Mouse (Mus musculus): ENCODE measurements around the gene St6galnac6. TPM values are rescaled to one million over a fixed set of nuclear protein-coding genes. Genes with fewer than 3 reads are reported as not detected.

Gene St6galnac6
- polyA plus RNA-seq, 1 experiment from 2014 or later = 11.3 TPM

- H3K4me3 ChIP-seq (replicated peaks) = no peak overlapping the region
- H3K4me2 ChIP-seq (replicated peaks) = no peak overlapping the region
- ATAC-seq = no peak
- 0 out of 2 replicates have a peak overlapping the region, but pooled peaks have one; percentile 16 for H3K27ac ChIP-seq
- H3K36me3 ChIP-seq = peaks cover 6% of the 10 kb centered on the region
- 0 out of 2 replicates have a peak, but pooled peaks cover 5% of the 10 kb centered on the region for H3K27me3 ChIP-seq
- 69% methylated on average over 11 of the region's 11 CpGs for WGBS
- 0 out of 2 replicates have a peak overlapping the region, but pooled peaks have one; percentile 28 for H3K9ac ChIP-seq (replicated peaks)
- no peaks in the 10 kb centered on the region for H3K9me3 ChIP-seq
- H3K4me1 ChIP-seq (replicated peaks) = peaks cover 20% of the 10 kb centered on the region
These were observed 10.2 kb upstream of the St6galnac6 start for GRCm38 (mm10) chr2:32589213-32589795.

GRCm38 (mm10) chr2:32590224-32590623 lies 9.3 kb upstream of the St6galnac6 start:
- Histone ChIP-seq H3K36me3 (peaks cover 14% of the 10 kb centered on the region), H3K4me3 (replicated peaks) (no peak overlapping the region), H3K27ac (no peak overlapping the region), H3K4me2 (replicated peaks) (no peak overlapping the region), H3K9ac (replicated peaks) (no peak overlapping the region), H3K4me1 (replicated peaks) (peaks cover 20% of the 10 kb centered on the region), H3K9me3 (no peaks in the 10 kb centered on the region), H3K27me3 (0 out of 2 replicates have a peak, but pooled peaks cover under 1% of the 10 kb centered on the region)
- WGBS = 81% methylated on average over 10 of the region's 10 CpGs
- no peak for ATAC-seq

- WGBS = 82% methylated on average over 6 of the region's 6 CpGs
- no peak overlapping the region for H3K9ac ChIP-seq (replicated peaks)
- no peak overlapping the region for H3K4me2 ChIP-seq (replicated peaks)
- H3K4me3 ChIP-seq (replicated peaks) = no peak overlapping the region
- no peak for ATAC-seq
- no peaks in the 10 kb centered on the region for H3K9me3 ChIP-seq
- H3K27ac ChIP-seq = no peak overlapping the region
- peaks cover 20% of the 10 kb centered on the region for H3K4me1 ChIP-seq (replicated peaks)
- no peaks in the 10 kb centered on the region for H3K27me3 ChIP-seq
- H3K36me3 ChIP-seq = peaks cover 19% of the 10 kb centered on the region
These were observed 8.3 kb upstream of the St6galnac6 start for GRCm38 (mm10) chr2:32591249-32591648.

- H3K27me3 ChIP-seq = no peaks in the 10 kb centered on the region
- H3K4me1 ChIP-seq (replicated peaks) = no peaks in the 10 kb centered on the region; the same call in 1 of the 2 replicates
- no peak for ATAC-seq
- no peaks in the 10 kb centered on the region for H3K9me3 ChIP-seq
- H3K36me3 ChIP-seq = peaks cover 25% of the 10 kb centered on the region
- WGBS = 78% methylated on average over 13 of the region's 13 CpGs
- no peak overlapping the region for H3K9ac ChIP-seq (replicated peaks)
- no peak overlapping the region for H3K4me2 ChIP-seq (replicated peaks)
- H3K4me3 ChIP-seq (replicated peaks) = no peak overlapping the region
- no peak overlapping the region for H3K27ac ChIP-seq
These were observed 2.8 kb upstream of the St6galnac6 start for GRCm38 (mm10) chr2:32596725-32597124.

- Histone ChIP-seq H3K4me3 (replicated peaks) (no peak overlapping the region), H3K9me3 (no peaks in the 10 kb centered on the region), H3K36me3 (peaks cover 25% of the 10 kb centered on the region), H3K4me1 (replicated peaks) (no peaks in the 10 kb centered on the region; the same call in 1 of the 2 replicates), H3K27ac (no peak overlapping the region), H3K9ac (replicated peaks) (no peak overlapping the region), H3K4me2 (replicated peaks) (no peak overlapping the region), H3K27me3 (no peaks in the 10 kb centered on the region)
- ATAC-seq = no peak
- WGBS = 93% methylated on average over 5 of the region's 5 CpGs
These were observed 2.3 kb upstream of the St6galnac6 start for GRCm38 (mm10) chr2:32597248-32597647.

- peaks cover 25% of the 10 kb centered on the region for H3K36me3 ChIP-seq
- no peak overlapping the region for H3K4me3 ChIP-seq (replicated peaks)
- H3K27me3 ChIP-seq = no peaks in the 10 kb centered on the region
- 86% methylated on average over 5 of the region's 5 CpGs for WGBS
- no peaks in the 10 kb centered on the region; the same call in 1 of the 2 replicates for H3K4me1 ChIP-seq (replicated peaks)
- ATAC-seq = no peak
- H3K9me3 ChIP-seq = no peaks in the 10 kb centered on the region
- no peak overlapping the region for H3K9ac ChIP-seq (replicated peaks)
- H3K4me2 ChIP-seq (replicated peaks) = no peak overlapping the region
- no peak overlapping the region for H3K27ac ChIP-seq
These were observed 1.8 kb upstream of the St6galnac6 start for GRCm38 (mm10) chr2:32597699-32598098.

GRCm38 (mm10) chr2:32598506-32598905 lies 1.0 kb upstream of the St6galnac6 start:
- no peak for ATAC-seq
- no peaks in the 10 kb centered on the region for H3K9me3 ChIP-seq
- H3K27ac ChIP-seq = no peak overlapping the region
- no peaks in the 10 kb centered on the region; the same call in 1 of the 2 replicates for H3K4me1 ChIP-seq (replicated peaks)
- H3K27me3 ChIP-seq = no peaks in the 10 kb centered on the region
- H3K4me3 ChIP-seq (replicated peaks) = no peak overlapping the region
- 90% methylated on average over 8 of the region's 8 CpGs for WGBS
- H3K36me3 ChIP-seq = peaks cover 25% of the 10 kb centered on the region
- no peak overlapping the region for H3K4me2 ChIP-seq (replicated peaks)
- H3K9ac ChIP-seq (replicated peaks) = no peak overlapping the region

- Histone ChIP-seq H3K27me3 (no peaks in the 10 kb centered on the region), H3K36me3 (peaks cover 5% of the 10 kb centered on the region; the same call in 1 of the 2 replicates), H3K27ac (no peak overlapping the region), H3K4me1 (replicated peaks) (no peaks in the 10 kb centered on the region; the same call in 1 of the 2 replicates), H3K4me3 (replicated peaks) (no peak overlapping the region), H3K9ac (replicated peaks) (0 out of 2 replicates have a peak overlapping the region, but pooled peaks have one; percentile 20), H3K4me2 (replicated peaks) (no peak overlapping the region), H3K9me3 (no peaks in the 10 kb centered on the region)
- WGBS = 43% methylated on average over 8 of the region's 8 CpGs
- peak; percentile 62 for ATAC-seq
These were observed 2.0 kb downstream of the St6galnac6 start for GRCm38 (mm10) chr2:32601417-32602065.

GRCm38 (mm10) chr2:32602600-32603054 lies 3.1 kb downstream of the St6galnac6 start:
- ATAC-seq = no peak
- no peak overlapping the region for H3K27ac ChIP-seq
- peaks cover 2% of the 10 kb centered on the region; the same call in 1 of the 2 replicates for H3K36me3 ChIP-seq
- H3K9ac ChIP-seq (replicated peaks) = no peak overlapping the region
- WGBS = under 1% methylated on average over 11 of the region's 11 CpGs
- no peak overlapping the region for H3K4me3 ChIP-seq (replicated peaks)
- H3K4me2 ChIP-seq (replicated peaks) = peak overlapping the region; percentile 11
- no peaks in the 10 kb centered on the region for H3K9me3 ChIP-seq
- 0 out of 2 replicates have a peak, but pooled peaks cover 4% of the 10 kb centered on the region for H3K27me3 ChIP-seq
- peaks cover 7% of the 10 kb centered on the region for H3K4me1 ChIP-seq (replicated peaks)

- no peaks in the 10 kb centered on the region for H3K9me3 ChIP-seq
- no peak overlapping the region for H3K27ac ChIP-seq
- H3K9ac ChIP-seq (replicated peaks) = no peak overlapping the region
- ATAC-seq = no peak
- H3K4me1 ChIP-seq (replicated peaks) = peaks cover 20% of the 10 kb centered on the region
- no peaks in the 10 kb centered on the region for H3K36me3 ChIP-seq
- peaks cover 7% of the 10 kb centered on the region; the same call in 1 of the 2 replicates for H3K27me3 ChIP-seq
- WGBS = 50% methylated on average over 10 of the region's 10 CpGs
- no peak overlapping the region for H3K4me3 ChIP-seq (replicated peaks)
- H3K4me2 ChIP-seq (replicated peaks) = no peak overlapping the region
These were observed 5.1 kb downstream of the St6galnac6 start for GRCm38 (mm10) chr2:32604631-32605030.

GRCm38 (mm10) chr2:32606161-32607142 lies 6.9 kb downstream of the St6galnac6 start:
- Histone ChIP-seq H3K9me3 (no peaks in the 10 kb centered on the region), H3K4me2 (replicated peaks) (peak overlapping the region; percentile 91), H3K4me3 (replicated peaks) (peak overlapping the region; percentile 67), H3K27ac (no peak overlapping the region), H3K4me1 (replicated peaks) (peaks cover 26% of the 10 kb centered on the region), H3K36me3 (no peaks in the 10 kb centered on the region), H3K9ac (replicated peaks) (peak overlapping the region; percentile 84), H3K27me3 (peaks cover 7% of the 10 kb centered on the region; the same call in 1 of the 2 replicates)
- WGBS = 15% methylated on average over 37 of the region's 55 CpGs
- peak; percentile 80 for ATAC-seq

Data from midbrain, embryonic 13.5 days (tissue).